Mouse (Mus musculus) CH12.LX (cell line): ENCODE data around the gene Brat1. TPM values are rescaled to one million over a fixed set of nuclear protein-coding genes. Genes with fewer than 3 reads are reported as not detected.

ENCODE experiments used
- DNase-seq: peaks from one replicate; pipeline ENCODE4 v3.0.0-alpha.2; 2013; ENCODE audit errors: extremely low read depth
- H3K27ac ChIP-seq: 2 replicates; pipeline ENCODE4 v1.5.1; 2012; ENCODE audit warnings: low read depth, mild to moderate bottlenecking, control low read depth, moderate library complexity; ENCODE audit not compliant: insufficient read depth
- H3K27me3 ChIP-seq: replicated peaks from 2 replicates; pipeline ENCODE3; 2012; ENCODE audit warnings: inconsistent platforms
- H3K36me3 ChIP-seq, 2 experiments: replicated peaks in 1 of 2; 2 replicates each; pipeline versions ENCODE3 to v1.6.1; 2012; ENCODE audit warnings: inconsistent platforms in 1 of 2, low read length in 1 of 2, mild to moderate bottlenecking in 1 of 2, mixed read lengths in 1 of 2, moderate library complexity in 1 of 2; ENCODE audit not compliant: control insufficient read depth in 1 of 2, insufficient read depth in 1 of 2
- H3K4me1 ChIP-seq, 2 experiments: 2 replicates each; pipeline ENCODE4 v1.6.1; 2012; ENCODE audit warnings: inconsistent platforms in 1 of 2, moderate library complexity in 1 of 2; ENCODE audit not compliant: insufficient read depth in 2 of 2, control insufficient read depth in 1 of 2
- H3K4me2 ChIP-seq: 2 replicates; pipeline ENCODE4 v1.6.1; 2012; ENCODE audit warnings: low read depth, mild to moderate bottlenecking, control low read depth; ENCODE audit not compliant: poor library complexity, insufficient read depth, severe bottlenecking
- H3K4me3 ChIP-seq, 3 experiments: fragments of 150-350 bp in 1 of 3; sonication (generic) in 1 of 3; replicated peaks in 1 of 3; 2 replicates each; pipeline versions ENCODE3 to v1.5.1; 2011 to 2012; ENCODE audit warnings: low read depth in 2 of 3, low read length in 2 of 3, mild to moderate bottlenecking in 2 of 3, moderate library complexity in 2 of 3, control low read depth in 1 of 3, improper control_type of control experiment in 1 of 3, inconsistent platforms in 1 of 3, mixed read lengths in 1 of 3; ENCODE audit not compliant: poor library complexity in 1 of 3
- H3K79me2 ChIP-seq: replicated peaks from 2 replicates; pipeline ENCODE4 v1.6.1; 2012; ENCODE audit warnings: mild to moderate bottlenecking, moderate library complexity; ENCODE audit not compliant: control insufficient read depth, poor library complexity, insufficient read depth, severe bottlenecking; ENCODE audit errors: extremely low read depth
- H3K9ac ChIP-seq: 2 replicates; pipeline ENCODE4 v1.6.1; 2012; ENCODE audit warnings: low read depth, mild to moderate bottlenecking, control low read depth, moderate library complexity; ENCODE audit not compliant: insufficient read depth
- H3K9me3 ChIP-seq: replicated peaks from 2 replicates; pipeline ENCODE3; 2012; ENCODE audit warnings: low read length, inconsistent platforms, mixed read lengths
- CTCF ChIP-seq, 2 experiments: IDR thresholded peaks in 1 of 2; conservative IDR thresholded peaks in 1 of 2; 2 replicates each; pipeline ENCODE4 v1.5.1; 2011 to 2012; ENCODE audit warnings: low read depth in 2 of 2, low read length in 2 of 2, improper control_type of control experiment in 1 of 2, inconsistent platforms in 1 of 2, mild to moderate bottlenecking in 1 of 2, moderate library complexity in 1 of 2
- E2F4 ChIP-seq: IDR thresholded peaks from 2 replicates; pipeline ENCODE4 v1.6.1; 2011; ENCODE audit warnings: low read depth, low read length, improper control_type of control experiment; ENCODE audit not compliant: insufficient replicate concordance
- ELF1 ChIP-seq: IDR thresholded peaks from 2 replicates; pipeline ENCODE4 v1.6.1; 2014; ENCODE audit warnings: low read depth, mild to moderate bottlenecking, inconsistent platforms, low read length, improper control_type of control experiment
- EP300 ChIP-seq: IDR thresholded peaks from 2 replicates; pipeline ENCODE4 v1.6.1; 2011; ENCODE audit warnings: low read length, improper control_type of control experiment
- ETS1 ChIP-seq: conservative IDR thresholded peaks from 2 replicates; pipeline ENCODE4 v1.6.1; 2012; ENCODE audit warnings: low read depth, mild to moderate bottlenecking, inconsistent platforms, low read length, improper control_type of control experiment, moderate library complexity
- GABPA ChIP-seq: IDR thresholded peaks from 2 replicates; pipeline ENCODE4 v1.6.1; 2012; ENCODE audit warnings: low read depth, low read length, improper control_type of control experiment, inconsistent platforms; ENCODE audit not compliant: insufficient replicate concordance
- HCFC1 ChIP-seq: IDR thresholded peaks from 2 replicates; pipeline ENCODE4 v1.6.1; 2012; ENCODE audit warnings: low read depth, mild to moderate bottlenecking, inconsistent platforms, low read length, improper control_type of control experiment
- JUN ChIP-seq: IDR thresholded peaks from 2 replicates; pipeline ENCODE4 v1.6.1; 2011; ENCODE audit warnings: low read depth, mild to moderate bottlenecking, low read length, improper control_type of control experiment, moderate library complexity; ENCODE audit not compliant: insufficient read depth
- JUND ChIP-seq: conservative IDR thresholded peaks from 2 replicates; pipeline ENCODE4 v1.6.1; 2011; ENCODE audit warnings: low read depth, low read length, improper control_type of control experiment
- MAZ ChIP-seq: IDR thresholded peaks from 2 replicates; pipeline ENCODE4 v1.6.1; 2012; ENCODE audit warnings: low read depth, mild to moderate bottlenecking, inconsistent platforms, low read length, improper control_type of control experiment, moderate library complexity
- MEF2A ChIP-seq: IDR thresholded peaks from 2 replicates; pipeline ENCODE4 v1.6.1; 2014; ENCODE audit warnings: low read depth, mild to moderate bottlenecking, inconsistent platforms, low read length, improper control_type of control experiment, borderline replicate concordance
- MXI1 ChIP-seq: IDR thresholded peaks from 2 replicates; pipeline ENCODE4 v1.6.1; 2011; ENCODE audit warnings: mild to moderate bottlenecking, low read depth, low read length, improper control_type of control experiment
- POLR2A ChIP-seq: IDR thresholded peaks from 2 replicates; pipeline ENCODE4 v1.6.1; 2011; ENCODE audit warnings: low read depth, mild to moderate bottlenecking, improper control_type of control experiment, low read length
- RCOR1 ChIP-seq: conservative IDR thresholded peaks from 2 replicates; pipeline ENCODE4 v1.6.1; 2012; ENCODE audit warnings: low read depth, mild to moderate bottlenecking, inconsistent platforms, low read length, improper control_type of control experiment
- SIN3A ChIP-seq: IDR thresholded peaks from 2 replicates; pipeline ENCODE4 v1.6.1; 2012; ENCODE audit warnings: low read length, improper control_type of control experiment, inconsistent platforms
- TCF12 ChIP-seq: IDR thresholded peaks from 2 replicates; pipeline ENCODE4 v1.6.1; 2014; ENCODE audit warnings: low read depth, mild to moderate bottlenecking, inconsistent platforms, low read length, improper control_type of control experiment
- UBTF ChIP-seq: IDR thresholded peaks from 2 replicates; pipeline ENCODE4 v1.6.1; 2012; ENCODE audit warnings: low read depth, mild to moderate bottlenecking, inconsistent platforms, low read length, improper control_type of control experiment, moderate library complexity
- USF1 ChIP-seq: IDR thresholded peaks from 2 replicates; pipeline ENCODE4 v1.6.1; 2014; ENCODE audit warnings: low read depth, mild to moderate bottlenecking, inconsistent platforms, low read length, improper control_type of control experiment
- ZC3H11A ChIP-seq: IDR thresholded peaks from 2 replicates; pipeline ENCODE4 v1.6.1; 2012; ENCODE audit warnings: low read depth, mild to moderate bottlenecking, inconsistent platforms, low read length, improper control_type of control experiment
- ZMIZ1 ChIP-seq: IDR thresholded peaks from 2 replicates; pipeline ENCODE4 v1.6.1; 2012; ENCODE audit warnings: low read depth, mild to moderate bottlenecking, inconsistent platforms, low read length, improper control_type of control experiment
- dilution Hi-C: fragments of 300-500 bp; cut with MboI; formaldehyde crosslinking; loops from 2 replicates; pipeline ENCODE4 v1.14.3; 2020; ENCODE audit warnings: low sequenced_read_pairs; ENCODE audit not compliant: extremely low pct_unique_long_range_greater_than_20kb, extremely low pct_ligation_motif_present
- in situ Hi-C: fragments of 300-500 bp; cut with MboI; formaldehyde crosslinking; loops from 3 replicates; pipeline ENCODE4 v1.14.3; 2019; ENCODE audit warnings: low sequenced_read_pairs, low pct_ligation_motif_present, low pct_unique_long_range_greater_than_20kb, mixed read lengths
- polyA plus RNA-seq: library from polyadenylated mRNA; unstranded; fragments of >175 nt; gene quantifications from 2 replicates; pipeline ENCODE4 v1.2.1, GENCODE M21; 2012; ENCODE audit warnings: low read depth; ENCODE audit not compliant: insufficient read length
- total RNA-seq, 2 experiments: library from RNA; depleted of rRNA; stranded (reverse); fragments of 300-350 nt in 1 of 2; fragments of >200 nt in 1 of 2; gene quantifications; 2 replicates each; pipeline ENCODE4 v1.2.3; 2012 to 2014

Brat1 gene
- total and polyA plus RNA-seq, 3 experiments, result 9.8 to 15.0 (median 10.9) TPM

- in situ Hi-C loops, result no loop called here
Measured at GRCm38 (mm10) chr5:140659607-140660272, 45.1 kb upstream of the Brat1 start.

DNA sequence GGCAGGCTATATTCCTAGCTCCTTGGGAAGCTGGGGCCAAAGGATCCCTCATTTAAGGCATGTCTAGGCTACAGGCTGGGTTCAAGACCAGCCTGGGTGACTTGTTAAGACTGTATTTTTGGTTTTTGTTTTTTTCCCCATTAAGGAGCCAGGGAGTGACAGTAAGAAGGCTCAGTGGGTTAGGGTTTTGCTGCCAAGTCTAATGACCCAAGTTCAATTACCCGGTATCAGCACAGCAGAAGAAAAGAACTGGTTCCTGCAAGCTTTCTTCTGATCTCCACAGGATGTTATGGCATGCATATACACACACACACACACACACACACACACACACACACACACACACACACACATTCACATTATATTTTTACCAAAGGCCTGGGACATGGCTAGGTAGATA is 44.4 kb upstream of the Brat1 start:
- no peaks in the 10 kb centered on the region for H3K36me3 ChIP-seq
- no peaks in the 10 kb centered on the region for H3K79me2 ChIP-seq
- no peak overlapping the region for H3K4me2 ChIP-seq
- no peak overlapping the region for H3K27ac ChIP-seq
- TF ChIP-seq RCOR1 (no peak), ETS1 (no peak), ZMIZ1 (no peak), HCFC1 (no peak), EP300 (no peak), UBTF (no peak), GABPA (no peak), JUN (no peak), SIN3A (no peak), ZC3H11A (no peak), MXI1 (no peak), CTCF (conservative IDR thresholded peaks at IDR 0.05 in 1 of 2, IDR thresholded peaks at IDR 0.05 in 1 of 2; ENCODE audit: low read depth in 2 of 2, low read length in 2 of 2) (no peak), E2F4 (no peak), JUND (no peak), MEF2A (no peak), ELF1 (no peak), USF1 (no peak), POLR2A (no peak), TCF12 (no peak)
- no peak overlapping the region for H3K9ac ChIP-seq
- no peak overlapping the region for H3K4me3 ChIP-seq
- in situ Hi-C loops, result no loop called here
- H3K4me1 ChIP-seq, result peaks cover 9 to 48% of the 10 kb centered on the region in 2 experiments
- no peak for DNase-seq
- H3K9me3 ChIP-seq, result no peaks in the 10 kb centered on the region
- dilution Hi-C loops, result no loop called here
- H3K27me3 ChIP-seq, result peaks cover 3% of the 10 kb centered on the region

More at GRCm38 (mm10) chr5:140659607-140660272, 45.1 kb upstream of the Brat1 start:
- Histone ChIP-seq H3K9ac (no peak overlapping the region), H3K4me2 (no peak overlapping the region), H3K27me3 (peaks cover 3% of the 10 kb centered on the region), H3K27ac (no peak overlapping the region), H3K9me3 (no peaks in the 10 kb centered on the region), H3K79me2 (no peaks in the 10 kb centered on the region), H3K36me3 (no peaks in the 10 kb centered on the region), H3K4me1 (peaks cover 9 to 42% of the 10 kb centered on the region in 2 experiments), H3K4me3 (no peak overlapping the region)
- DNase-seq, result no peak
- dilution Hi-C loops, result no loop called here
- TF ChIP-seq E2F4, result no peak
- no peak for TF ChIP-seq MAZ
- no peak for TF ChIP-seq UBTF
